Mouse (Mus musculus) MEL (cell line): ENCODE data around the gene 1700012A03Rik. TPM values are rescaled to one million over a fixed set of nuclear protein-coding genes. Genes with fewer than 3 reads are reported as not detected.

ENCODE experiments used
- DNase-seq: peaks from one replicate; pipeline ENCODE4 v3.0.0; 2011; ENCODE audit warnings: low read depth, low spot score
- H3K27ac ChIP-seq: 2 replicates; pipeline ENCODE4 v1.5.1; 2012; ENCODE audit warnings: low read depth, mild to moderate bottlenecking, control low read depth, low read length, moderate library complexity; ENCODE audit not compliant: control insufficient read depth
- H3K27me3 ChIP-seq, 2 experiments: fragments of 150-350 bp in 1 of 2; sonication (generic) in 1 of 2; 2 replicates each; pipeline ENCODE4 v1.6.1; 2012; ENCODE audit warnings: low read length in 2 of 2, mild to moderate bottlenecking in 2 of 2, improper control_type of control experiment in 1 of 2, moderate library complexity in 1 of 2; ENCODE audit not compliant: insufficient read depth in 2 of 2, control insufficient read depth in 1 of 2
- H3K36me3 ChIP-seq, 2 experiments: 2 replicates each; pipeline ENCODE4 v1.6.1; 2012 to 2014; ENCODE audit warnings: low read length in 2 of 2, improper control_type of control experiment in 1 of 2, inconsistent platforms in 1 of 2, mild to moderate bottlenecking in 1 of 2; ENCODE audit not compliant: insufficient read depth in 2 of 2, control insufficient read depth in 1 of 2
- H3K4me1 ChIP-seq, 2 experiments: fragments of 150-350 bp in 1 of 2; sonication (generic) in 1 of 2; 2 replicates each; pipeline ENCODE4 v1.6.1; 2012; ENCODE audit warnings: low read length in 2 of 2, improper control_type of control experiment in 1 of 2, mild to moderate bottlenecking in 1 of 2; ENCODE audit not compliant: insufficient read depth in 2 of 2, control insufficient read depth in 1 of 2
- H3K4me3 ChIP-seq, 2 experiments: fragments of 150-350 bp in 1 of 2; sonication (generic) in 1 of 2; 2 replicates each; pipeline ENCODE4 v1.5.1; 2012; ENCODE audit warnings: low read depth in 2 of 2, low read length in 2 of 2, mild to moderate bottlenecking in 2 of 2, moderate library complexity in 2 of 2, control low read depth in 1 of 2, improper control_type of control experiment in 1 of 2; ENCODE audit not compliant: control insufficient read depth in 1 of 2, insufficient read depth in 1 of 2
- H3K79me2 ChIP-seq: 2 replicates; pipeline ENCODE4 v1.6.1; 2012; ENCODE audit warnings: mild to moderate bottlenecking, low read length, moderate library complexity; ENCODE audit not compliant: control insufficient read depth, poor library complexity, insufficient read depth
- H3K9ac ChIP-seq: 2 replicates; pipeline ENCODE4 v1.6.1; 2012; ENCODE audit warnings: low read depth, mild to moderate bottlenecking, control low read depth, low read length, moderate library complexity; ENCODE audit not compliant: control insufficient read depth, poor library complexity, severe bottlenecking
- H3K9me3 ChIP-seq: fragments of 150-350 bp; sonication (generic); replicated peaks from 2 replicates; pipeline ENCODE4 v1.6.1; 2012; ENCODE audit warnings: mild to moderate bottlenecking, low read length, improper control_type of control experiment, moderate library complexity; ENCODE audit not compliant: insufficient read depth
- BHLHE40 ChIP-seq: IDR thresholded peaks from 2 replicates; pipeline ENCODE4 v1.6.1; 2012; ENCODE audit warnings: low read depth, mild to moderate bottlenecking, inconsistent platforms, low read length, improper control_type of control experiment, borderline replicate concordance
- CHD2 ChIP-seq: IDR thresholded peaks from 2 replicates; pipeline ENCODE4 v1.6.1; 2011; ENCODE audit warnings: low read length, improper control_type of control experiment
- CTCF ChIP-seq, 3 experiments: IDR thresholded peaks in 2 of 3; conservative IDR thresholded peaks in 1 of 3; 2 replicates each; pipeline ENCODE4 v1.5.1; 2011 to 2012; ENCODE audit warnings: low read length in 3 of 3, low read depth in 2 of 3, mild to moderate bottlenecking in 2 of 3, improper control_type of control experiment in 1 of 3, inconsistent platforms in 1 of 3, mixed read lengths in 1 of 3, moderate library complexity in 1 of 3; ENCODE audit not compliant: control insufficient read depth in 1 of 3, insufficient read depth in 1 of 3, poor library complexity in 1 of 3, severe bottlenecking in 1 of 3
- E2F4 ChIP-seq: IDR thresholded peaks from 2 replicates; pipeline ENCODE4 v1.6.1; 2011; ENCODE audit warnings: low read depth, low read length, improper control_type of control experiment, borderline replicate concordance
- GABPA ChIP-seq: IDR thresholded peaks from 2 replicates; pipeline ENCODE4 v1.6.1; 2012; ENCODE audit warnings: low read depth, mild to moderate bottlenecking, inconsistent platforms, low read length, improper control_type of control experiment, moderate library complexity
- GATA1 ChIP-seq: IDR thresholded peaks from 2 replicates; pipeline ENCODE4 v1.6.1; 2011; ENCODE audit warnings: low read depth, low read length, improper control_type of control experiment
- HCFC1 ChIP-seq: IDR thresholded peaks from 2 replicates; pipeline ENCODE4 v1.6.1; 2012; ENCODE audit warnings: low read depth, mild to moderate bottlenecking, inconsistent platforms, low read length, improper control_type of control experiment, moderate library complexity
- JUND ChIP-seq: IDR thresholded peaks from 2 replicates; pipeline ENCODE4 v1.6.1; 2011; ENCODE audit warnings: low read depth, mild to moderate bottlenecking, improper control_type of control experiment, low read length
- MAFK ChIP-seq: IDR thresholded peaks from 2 replicates; pipeline ENCODE4 v1.6.1; 2011; ENCODE audit warnings: low read depth, mild to moderate bottlenecking, low read length, improper control_type of control experiment, borderline replicate concordance
- MAX ChIP-seq: IDR thresholded peaks from 2 replicates; pipeline ENCODE4 v1.6.1; 2011; ENCODE audit warnings: low read length, improper control_type of control experiment
- MEF2A ChIP-seq: IDR thresholded peaks from 2 replicates; pipeline ENCODE4 v1.6.1; 2014; ENCODE audit warnings: low read depth, mild to moderate bottlenecking, inconsistent platforms, low read length, improper control_type of control experiment; ENCODE audit not compliant: poor library complexity, insufficient replicate concordance, severe bottlenecking; ENCODE audit errors: extremely low read depth
- MYB ChIP-seq: IDR thresholded peaks from 2 replicates; pipeline ENCODE4 v1.6.1; 2011; ENCODE audit warnings: mild to moderate bottlenecking, low read depth, low read length, improper control_type of control experiment
- MYC ChIP-seq: IDR thresholded peaks from 2 replicates; pipeline ENCODE4 v1.6.1; 2011; ENCODE audit warnings: low read depth, mild to moderate bottlenecking, low read length, improper control_type of control experiment, moderate library complexity
- NELFE ChIP-seq: IDR thresholded peaks from 2 replicates; pipeline ENCODE4 v1.6.1; 2011; ENCODE audit warnings: low read depth, low read length, improper control_type of control experiment
- NRF1 ChIP-seq: IDR thresholded peaks from 2 replicates; pipeline ENCODE4 v1.6.1; 2014; ENCODE audit warnings: low read depth, mild to moderate bottlenecking, inconsistent platforms, low read length, improper control_type of control experiment, moderate library complexity; ENCODE audit not compliant: poor library complexity, insufficient read depth, severe bottlenecking
- POLR2A ChIP-seq, 2 experiments: IDR thresholded peaks; 2 replicates each; pipeline ENCODE4 v1.6.1; 2011 to 2012; ENCODE audit warnings: low read length in 2 of 2, mild to moderate bottlenecking in 2 of 2, control low read depth in 1 of 2, improper control_type of control experiment in 1 of 2, low read depth in 1 of 2, moderate library complexity in 1 of 2; ENCODE audit not compliant: control insufficient read depth in 1 of 2, insufficient read depth in 1 of 2, poor library complexity in 1 of 2
- POLR2AphosphoS5 ChIP-seq: IDR thresholded peaks from 2 replicates; pipeline ENCODE4 v1.6.1; 2012; ENCODE audit warnings: low read depth, borderline replicate concordance, mild to moderate bottlenecking, inconsistent platforms, low read length, moderate library complexity, mixed read lengths
- RAD21 ChIP-seq: IDR thresholded peaks from 2 replicates; pipeline ENCODE4 v1.6.1; 2011; ENCODE audit warnings: mild to moderate bottlenecking, low read depth, low read length, improper control_type of control experiment
- RCOR1 ChIP-seq: IDR thresholded peaks from 2 replicates; pipeline ENCODE4 v1.6.1; 2012; ENCODE audit warnings: low read depth, mild to moderate bottlenecking, inconsistent platforms, low read length, improper control_type of control experiment
- SIN3A ChIP-seq: IDR thresholded peaks from 2 replicates; pipeline ENCODE4 v1.6.1; 2012; ENCODE audit warnings: low read length, improper control_type of control experiment, inconsistent platforms
- TBP ChIP-seq: IDR thresholded peaks from 2 replicates; pipeline ENCODE4 v1.8.0; 2011; ENCODE audit warnings: low read depth, low read length, improper control_type of control experiment
- UBTF ChIP-seq: IDR thresholded peaks from 2 replicates; pipeline ENCODE4 v1.6.1; 2012; ENCODE audit warnings: low read depth, mild to moderate bottlenecking, inconsistent platforms, low read length, improper control_type of control experiment, moderate library complexity, borderline replicate concordance; ENCODE audit not compliant: insufficient read depth
- USF2 ChIP-seq, 2 experiments: IDR thresholded peaks; 2 replicates each; pipeline ENCODE4 v1.6.1; 2011 to 2012; ENCODE audit warnings: improper control_type of control experiment in 2 of 2, low read length in 2 of 2, borderline replicate concordance in 1 of 2, inconsistent platforms in 1 of 2, low read depth in 1 of 2, mild to moderate bottlenecking in 1 of 2; ENCODE audit not compliant: insufficient read depth in 1 of 2
- ZMIZ1 ChIP-seq: IDR thresholded peaks from 2 replicates; pipeline ENCODE4 v1.6.1; 2012; ENCODE audit warnings: low read depth, mild to moderate bottlenecking, inconsistent platforms, low read length, improper control_type of control experiment, moderate library complexity
- ZNF384 ChIP-seq: IDR thresholded peaks from 2 replicates; pipeline ENCODE4 v1.6.1; 2012; ENCODE audit warnings: low read depth, mild to moderate bottlenecking, inconsistent platforms, low read length, improper control_type of control experiment
- polyA plus RNA-seq, 2 experiments: library from polyadenylated mRNA; stranded (reverse) in 1 of 2; unstranded in 1 of 2; fragments of >175 nt in 1 of 2; fragments of >200 nt in 1 of 2; gene quantifications; 2 replicates each; pipeline versions ENCODE4 v1.2.1 to v1.2.4; 2012; ENCODE audit warnings: low replicate concordance in 2 of 2, low read depth in 1 of 2; ENCODE audit not compliant: insufficient read length in 2 of 2, insufficient read depth in 1 of 2, missing spikeins in 1 of 2
- total RNA-seq: library from RNA; depleted of rRNA; stranded (reverse); fragments of 300-350 nt; gene quantifications from 2 replicates; pipeline ENCODE4 v1.2.3, GENCODE M21; 2012

The 1700012A03Rik gene
- total and polyA plus RNA-seq, 3 experiments: not detected

DNA sequence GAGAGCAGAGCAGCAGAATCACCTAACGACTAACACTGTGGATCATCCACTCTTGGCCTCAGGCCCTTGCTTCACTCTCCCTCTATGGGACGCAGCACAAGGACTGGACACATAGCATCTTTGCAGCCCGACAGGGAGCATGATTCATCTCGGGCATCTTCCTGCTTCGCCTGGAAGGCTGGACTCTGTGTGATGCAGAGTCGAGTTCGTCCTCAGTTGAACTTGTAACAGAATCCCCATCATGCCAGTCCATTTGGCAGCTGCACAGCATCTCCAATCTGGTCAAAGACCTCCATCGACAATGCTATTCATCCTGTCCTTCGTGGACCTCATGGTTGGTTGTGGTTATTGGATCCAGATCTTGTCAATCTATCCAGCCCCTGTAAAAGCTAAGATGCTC is 11.2 kb downstream of the 1700012A03Rik start:
- H3K9ac ChIP-seq: no peak overlapping the region
- no peaks in the 10 kb centered on the region for H3K79me2 ChIP-seq
- no peaks in the 10 kb centered on the region for H3K9me3 ChIP-seq
- no peaks in the 10 kb centered on the region for H3K4me1 ChIP-seq
- no peak for TF ChIP-seq MAX
- no peak for TF ChIP-seq JUND
- no peak for TF ChIP-seq HCFC1
- H3K27me3 ChIP-seq: no peaks in the 10 kb centered on the region
- H3K4me3 ChIP-seq: no peak overlapping the region
- DNase-seq: no peak
- no peaks in the 10 kb centered on the region for H3K36me3 ChIP-seq
- no peak overlapping the region for H3K27ac ChIP-seq

DNA sequence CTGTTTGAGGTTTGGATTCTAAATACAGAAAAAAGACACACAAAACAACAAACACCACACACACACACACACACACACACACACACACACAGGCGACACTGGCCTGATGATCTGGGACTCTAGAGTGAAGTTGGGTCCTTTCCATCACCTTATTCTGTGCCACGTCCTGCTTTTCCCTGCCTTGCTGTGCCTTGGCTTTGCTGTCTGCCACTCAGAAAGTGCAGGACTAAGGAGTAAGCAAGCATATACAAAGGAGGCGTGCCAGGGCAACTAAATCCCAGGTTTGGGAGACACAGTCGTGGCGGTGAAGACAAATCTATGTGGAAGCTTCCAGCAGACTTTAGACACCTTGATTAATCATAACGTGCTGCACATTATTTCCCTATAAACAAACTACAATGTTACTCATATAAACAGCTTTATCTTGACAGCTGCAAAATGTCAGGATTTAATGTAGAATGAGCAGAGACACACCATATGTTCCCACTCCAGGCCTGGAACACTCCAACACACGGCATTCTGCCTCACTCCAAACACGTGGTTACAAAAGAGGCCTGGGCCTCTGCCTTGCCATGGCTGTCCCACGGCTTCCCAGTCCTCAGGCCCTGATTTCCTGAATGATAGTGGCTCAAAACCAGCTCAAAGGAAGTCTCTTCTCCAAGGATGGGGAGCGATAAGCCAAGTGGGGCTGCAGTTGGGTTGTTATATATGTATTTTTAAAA is 15.9 kb downstream of the 1700012A03Rik start:
- no peaks in the 10 kb centered on the region for H3K36me3 ChIP-seq
- no peaks in the 10 kb centered on the region for H3K27me3 ChIP-seq
- H3K27ac ChIP-seq: no peak overlapping the region
- no peak overlapping the region for H3K4me3 ChIP-seq
- no peaks in the 10 kb centered on the region for H3K9me3 ChIP-seq
- H3K4me1 ChIP-seq: no peaks in the 10 kb centered on the region
- TF ChIP-seq RCOR1 (no peak), NRF1 (no peak), NELFE (no peak), POLR2A (IDR thresholded peaks at IDR 0.05; ENCODE audit: control insufficient read depth in 1 of 2, insufficient read depth in 1 of 2, low read depth in 1 of 2, low read length in 2 of 2, poor library complexity in 1 of 2) (no peak), TBP (no peak), BHLHE40 (no peak), ZNF384 (no peak)
- H3K9ac ChIP-seq: no peak overlapping the region
- H3K79me2 ChIP-seq: no peaks in the 10 kb centered on the region
- no peak for DNase-seq

DNA sequence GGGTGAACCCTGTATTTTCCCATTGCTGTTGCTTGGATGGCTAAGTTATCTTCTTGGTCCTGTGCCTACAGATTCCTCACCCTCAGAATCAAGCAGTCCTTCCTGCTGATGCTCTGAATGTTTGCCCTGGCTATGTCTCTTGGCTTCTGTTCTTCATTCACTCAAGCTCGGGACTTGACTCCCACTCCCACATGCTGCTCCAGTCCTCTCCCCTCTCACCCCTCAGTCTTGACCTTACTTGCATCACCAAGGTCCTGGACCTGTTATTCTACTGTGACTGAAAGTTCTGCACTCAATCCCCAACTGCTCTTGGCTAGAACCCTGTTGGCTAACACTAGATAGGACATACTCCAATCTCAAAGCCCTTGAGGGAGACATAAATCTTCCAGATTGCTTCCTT is 22.1 kb downstream of the 1700012A03Rik start:
- Histone ChIP-seq H3K9ac (no peak overlapping the region), H3K9me3 (no peaks in the 10 kb centered on the region), H3K4me3 (no peak overlapping the region), H3K4me1 (no peaks in the 10 kb centered on the region), H3K27me3 (no peaks in the 10 kb centered on the region), H3K79me2 (no peaks in the 10 kb centered on the region), H3K27ac (no peak overlapping the region), H3K36me3 (no peaks in the 10 kb centered on the region)
- DNase-seq: no peak
- TF ChIP-seq CHD2 (no peak), SIN3A (no peak), MYC (no peak), POLR2AphosphoS5 (no peak), GABPA (no peak), ZMIZ1 (no peak), GATA1 (no peak), MAFK (no peak), MAX (no peak), BHLHE40 (no peak), CTCF (IDR thresholded peaks at IDR 0.05 in 2 of 3, conservative IDR thresholded peaks at IDR 0.05 in 1 of 3; ENCODE audit: control insufficient read depth in 1 of 3, insufficient read depth in 1 of 3, low read depth in 2 of 3, low read length in 3 of 3, poor library complexity in 1 of 3, severe bottlenecking in 1 of 3) (no peak), MEF2A (no peak), UBTF (no peak), MYB (no peak), RAD21 (no peak), E2F4 (no peak), JUND (no peak), USF2 (IDR thresholded peaks at IDR 0.05; ENCODE audit: borderline replicate concordance in 1 of 2, insufficient read depth in 1 of 2, low read depth in 1 of 2, low read length in 2 of 2) (no peak)
